Mouse (Mus musculus): ENCODE measurements at regions not wholly inside any gene's neighbourhood (a gene's known extent, or its start where the extent isn't known, plus 50 kb on each side); places are given as distances from the start of the nearest gene placed in this dataset.
"Not testable (repeated sequence)": the region's sequence is repeated elsewhere in the genome, so short reads cannot be mapped to it uniquely, and the experiment has no call there.

DNA sequence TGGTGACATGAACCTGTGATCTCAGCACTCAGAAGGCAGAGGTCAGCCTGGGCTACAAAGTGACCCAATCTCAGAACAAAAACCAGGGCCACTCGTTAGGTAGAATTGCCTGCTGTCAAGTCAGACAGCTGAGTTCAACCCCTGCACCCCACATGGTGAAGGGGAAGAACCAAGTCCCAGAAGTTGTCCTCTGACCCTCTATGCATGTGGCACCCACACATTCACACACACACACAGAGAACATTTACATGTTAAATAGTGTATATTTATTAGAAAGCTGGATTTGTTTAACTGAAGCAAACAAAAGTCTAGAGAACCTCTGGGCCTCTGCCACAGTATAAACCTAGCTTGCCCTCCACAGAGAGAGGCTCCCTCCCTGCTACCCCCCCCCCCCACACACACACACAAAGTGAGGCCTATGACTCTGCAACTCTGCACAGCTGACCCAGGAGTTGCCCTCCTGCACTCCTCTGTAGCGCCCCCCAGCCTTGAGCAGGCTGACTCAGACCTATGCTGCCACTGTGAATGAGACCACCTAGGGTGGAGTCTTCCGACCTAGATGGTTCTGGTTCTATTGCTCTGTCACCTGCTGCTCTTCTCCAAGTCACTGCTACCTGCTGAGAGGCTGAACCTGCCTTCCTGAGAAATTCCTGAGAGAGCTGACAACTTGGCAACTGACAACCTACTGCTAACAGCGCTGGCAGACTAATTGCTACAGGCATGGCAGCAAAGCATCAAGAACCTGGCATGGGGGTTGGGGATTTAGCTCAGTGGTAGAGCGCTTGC, 52.1 kb upstream of the Ier3 start:
- 69% methylated on average over 5 of the region's 5 CpGs for WGBS
- H3K27ac ChIP-seq (replicated peaks; ENCODE audit: insufficient read depth, low read depth, low read length), result no peak overlapping the region

DNA sequence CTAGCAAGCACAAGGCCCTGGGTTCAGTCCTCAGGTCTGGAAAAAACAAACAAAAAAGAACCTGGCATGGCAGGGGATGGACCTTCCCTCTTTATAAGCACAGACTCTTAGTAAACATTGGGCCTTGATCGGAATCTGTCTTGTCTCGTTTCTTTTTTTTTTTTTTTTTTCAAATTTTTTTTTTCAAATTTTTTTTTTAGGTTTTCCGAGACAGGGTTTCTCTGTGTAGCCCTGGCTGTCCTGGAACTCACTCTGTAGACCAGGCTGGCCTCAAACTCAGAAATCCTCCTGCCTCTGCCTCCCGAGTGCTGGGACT, 51.6 kb upstream of the Ier3 start:
- WGBS, result 85% methylated on average over 4 of the region's 4 CpGs
- not testable (repeated sequence) for H3K4me1 ChIP-seq (ENCODE audit: control insufficient read depth, insufficient read depth, low read length); H3K27ac ChIP-seq (replicated peaks; ENCODE audit: insufficient read depth, low read depth, low read length)

More for the DNA sequence above, 52.1 kb upstream of the Ier3 start:
- no peaks in the 10 kb centered on the region for H3K79me2 ChIP-seq (ENCODE audit: control insufficient read depth, insufficient read depth, low read length)
- H3K27me3 ChIP-seq (ENCODE audit: control insufficient read depth, insufficient read depth, low read length), result no peaks in the 10 kb centered on the region
- no peak overlapping the region for H3K4me3 ChIP-seq (ENCODE audit: insufficient read depth, low read depth, low read length)
- no peak for TF ChIP-seq POLR2A (IDR thresholded peaks at IDR 0.05; ENCODE audit: extremely low read depth, insufficient read depth, low read length)
- no peak for TF ChIP-seq CTCF (IDR thresholded peaks at IDR 0.05; ENCODE audit: low read depth, low read length)
- no peaks in the 10 kb centered on the region for H3K4me1 ChIP-seq (ENCODE audit: control insufficient read depth, insufficient read depth, low read length)
- DNase-seq (ENCODE audit: extremely low read depth, low read depth, low spot score), result no peak
- H3K9ac ChIP-seq (ENCODE audit: low read depth, low read length), result no peak overlapping the region
- H3K36me3 ChIP-seq (ENCODE audit: control insufficient read depth, insufficient read depth, low read length), result no peaks in the 10 kb centered on the region

DNA sequence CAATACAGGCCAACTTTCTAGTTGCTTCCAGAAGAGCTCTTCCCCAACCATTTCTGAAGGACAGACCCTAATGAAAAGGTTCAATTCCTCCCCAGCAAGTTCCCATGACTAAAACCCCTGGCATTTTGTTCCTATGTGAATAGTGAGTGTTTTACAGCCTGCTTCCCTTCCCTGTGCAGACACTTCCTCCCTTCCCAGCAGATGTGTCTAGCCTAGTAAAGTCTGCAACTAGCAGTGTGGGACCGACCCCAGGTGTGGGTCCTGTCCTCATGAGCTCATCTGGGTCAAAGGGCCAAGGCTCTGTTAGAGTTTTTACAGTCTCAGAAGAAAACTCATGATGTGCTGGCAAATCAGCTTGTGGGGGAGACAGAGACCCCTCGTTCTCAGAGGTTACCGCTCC, 50.9 kb upstream of the Ier3 start:
- TF ChIP-seq CTCF (IDR thresholded peaks at IDR 0.05; ENCODE audit: low read depth, low read length) (no peak), POLR2A (IDR thresholded peaks at IDR 0.05; ENCODE audit: extremely low read depth, insufficient read depth, low read length) (no peak)
- no peaks in the 10 kb centered on the region for H3K79me2 ChIP-seq (ENCODE audit: control insufficient read depth, insufficient read depth, low read length)
- H3K9ac ChIP-seq (ENCODE audit: low read depth, low read length), result no peak overlapping the region
- H3K4me3 ChIP-seq (ENCODE audit: insufficient read depth, low read depth, low read length), result no peak overlapping the region
- 89% methylated on average over 3 of the region's 3 CpGs for WGBS
- no peaks in the 10 kb centered on the region for H3K36me3 ChIP-seq (ENCODE audit: control insufficient read depth, insufficient read depth, low read length)
- no peaks in the 10 kb centered on the region for H3K27me3 ChIP-seq (ENCODE audit: control insufficient read depth, insufficient read depth, low read length)
- H3K4me1 ChIP-seq (ENCODE audit: control insufficient read depth, insufficient read depth, low read length), result no peaks in the 10 kb centered on the region
- no peak overlapping the region for H3K27ac ChIP-seq (replicated peaks; ENCODE audit: insufficient read depth, low read depth, low read length)
- no peak for DNase-seq (ENCODE audit: extremely low read depth, low read depth, low spot score)

More for the DNA sequence above, 51.6 kb upstream of the Ier3 start:
- H3K4me3 ChIP-seq (ENCODE audit: insufficient read depth, low read depth, low read length); H3K27me3 ChIP-seq (ENCODE audit: control insufficient read depth, insufficient read depth, low read length); H3K79me2 ChIP-seq (ENCODE audit: control insufficient read depth, insufficient read depth, low read length); H3K36me3 ChIP-seq (ENCODE audit: control insufficient read depth, insufficient read depth, low read length); H3K9ac ChIP-seq (ENCODE audit: low read depth, low read length); DNase-seq (ENCODE audit: extremely low read depth, low read depth, low spot score): not testable (repeated sequence)

DNA sequence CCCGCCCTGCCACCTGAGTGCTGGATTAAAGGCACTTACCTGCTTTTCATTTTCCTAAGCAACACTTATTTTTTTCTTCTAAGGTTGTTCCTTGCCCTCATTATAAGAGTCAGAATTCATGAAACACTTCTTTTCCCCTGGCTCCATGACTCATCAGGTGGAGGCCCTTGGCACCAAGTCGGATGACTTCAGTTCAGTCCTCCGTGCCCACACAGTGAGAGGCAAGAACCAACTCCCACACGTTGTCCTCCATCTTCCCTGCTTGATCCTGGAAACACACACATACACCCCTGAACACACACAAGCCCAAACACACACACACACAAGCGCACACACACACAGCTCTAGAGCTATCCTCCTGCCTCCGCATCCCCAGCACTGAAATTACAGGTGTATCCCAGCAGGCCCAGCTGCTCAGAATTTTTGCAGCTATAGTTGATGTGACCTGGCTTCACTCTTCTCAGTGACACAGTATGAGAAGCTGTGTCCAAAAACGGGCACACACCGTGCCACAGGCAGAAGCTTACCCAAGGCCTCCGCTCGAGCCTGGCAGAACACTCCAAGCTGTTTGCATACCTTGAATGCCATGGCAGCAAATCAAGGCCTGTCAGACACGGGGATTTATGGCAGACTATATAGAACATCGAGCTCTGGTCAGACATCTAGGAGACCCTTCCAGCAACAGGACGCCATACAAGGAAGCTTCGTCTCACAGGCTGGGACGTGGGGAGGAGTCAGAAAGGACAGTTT, 49.7 kb upstream of the Ier3 start:
- H3K9ac ChIP-seq (ENCODE audit: low read depth, low read length), result no peak overlapping the region
- no peak overlapping the region for H3K27ac ChIP-seq (replicated peaks; ENCODE audit: insufficient read depth, low read depth, low read length)
- no peaks in the 10 kb centered on the region for H3K27me3 ChIP-seq (ENCODE audit: control insufficient read depth, insufficient read depth, low read length)
- no peaks in the 10 kb centered on the region for H3K79me2 ChIP-seq (ENCODE audit: control insufficient read depth, insufficient read depth, low read length)
- no peak for DNase-seq (ENCODE audit: extremely low read depth, low read depth, low spot score)
- no peak for TF ChIP-seq CTCF (IDR thresholded peaks at IDR 0.05; ENCODE audit: low read depth, low read length)
- TF ChIP-seq POLR2A (IDR thresholded peaks at IDR 0.05; ENCODE audit: extremely low read depth, insufficient read depth, low read length), result no peak
- H3K36me3 ChIP-seq (ENCODE audit: control insufficient read depth, insufficient read depth, low read length), result no peaks in the 10 kb centered on the region
- H3K4me3 ChIP-seq (ENCODE audit: insufficient read depth, low read depth, low read length), result no peak overlapping the region
- peaks cover 2% of the 10 kb centered on the region; the same call in 1 of the 2 replicates for H3K4me1 ChIP-seq (ENCODE audit: control insufficient read depth, insufficient read depth, low read length)
- 89% methylated on average over 15 of the region's 15 CpGs for WGBS
